Mouse (Mus musculus): ENCODE data around the gene Rps21. TPM values are rescaled to one million over a fixed set of nuclear protein-coding genes. Genes with fewer than 3 reads are reported as not detected.

The Rps21 gene
- 337 and 391 TPM in 2 replicates for polyA plus RNA-seq (2015; fragmentation: Nextera tagmentation; extraction: Ambion mirVana)

GRCm38 (mm10) chr2:180257001-180257521 is at the start of gene Rps21:
Gene Rps21, plus strand, starts transcription at chr2:180257377.
- peak; percentile 97 for ATAC-seq (ENCODE audit: low FRiP score, low read depth)
- WGBS: 0% methylated on average over 38 of the region's 38 CpGs
- Histone ChIP-seq H3K9me3 (no peaks in the 10 kb centered on the region), H3K4me1 (replicated peaks) (peaks cover 23% of the 10 kb centered on the region), H3K4me2 (peak within 1 kb of the TSS; percentile 72), H3K9ac (peak within 1 kb of the TSS; percentile 68), H3K4me3 (peak within 1 kb of the TSS; percentile 60), H3K36me3 (peaks cover 30% of the 10 kb centered on the region; the same call in 1 of the 2 replicates), H3K27ac (replicated peaks) (peak within 1 kb of the TSS; percentile 90), H3K27me3 (no peaks in the 10 kb centered on the region)

- H3K36me3 ChIP-seq: no peaks in the 10 kb centered on the region
- no peaks in the 10 kb centered on the region for H3K27me3 ChIP-seq
- H3K9me3 ChIP-seq: no peaks in the 10 kb centered on the region
- peaks cover 22% of the 10 kb centered on the region for H3K4me1 ChIP-seq (replicated peaks)
- no peak overlapping the region for H3K4me3 ChIP-seq
- no peak overlapping the region for H3K9ac ChIP-seq
- ATAC-seq (ENCODE audit: low FRiP score, low read depth): 0 out of 2 replicates have a peak, but pooled peaks have one; percentile 17
- WGBS: 59% methylated on average over 7 of the region's 7 CpGs
- H3K27ac ChIP-seq (replicated peaks): no peak overlapping the region
- no peak overlapping the region for H3K4me2 ChIP-seq
Measured at GRCm38 (mm10) chr2:180207840-180208239, 49.3 kb upstream of the Rps21 start.

- Histone ChIP-seq H3K4me3 (no peak overlapping the region), H3K9ac (no peak overlapping the region), H3K36me3 (no peaks in the 10 kb centered on the region), H3K27me3 (no peaks in the 10 kb centered on the region), H3K9me3 (no peaks in the 10 kb centered on the region), H3K4me2 (no peak overlapping the region), H3K4me1 (replicated peaks) (peaks cover 22% of the 10 kb centered on the region), H3K27ac (replicated peaks) (no peak overlapping the region)
- no peak for ATAC-seq (ENCODE audit: low FRiP score, low read depth)
- 81% methylated on average over 1 of the region's 1 CpGs for WGBS
Measured at GRCm38 (mm10) chr2:180208976-180209375, 48.2 kb upstream of the Rps21 start.

- no peaks in the 10 kb centered on the region for H3K9me3 ChIP-seq
- no peak for ATAC-seq (ENCODE audit: low FRiP score, low read depth)
- no peak overlapping the region for H3K4me3 ChIP-seq
- no peak overlapping the region for H3K27ac ChIP-seq (replicated peaks)
- no peaks in the 10 kb centered on the region for H3K27me3 ChIP-seq
- no peak overlapping the region for H3K9ac ChIP-seq
- no peak overlapping the region for H3K4me2 ChIP-seq
- 91% methylated on average over 3 of the region's 3 CpGs for WGBS
- no peaks in the 10 kb centered on the region for H3K36me3 ChIP-seq
- peaks cover 14% of the 10 kb centered on the region for H3K4me1 ChIP-seq (replicated peaks)
Measured at GRCm38 (mm10) chr2:180212255-180212654, 44.9 kb upstream of the Rps21 start.

- no peaks in the 10 kb centered on the region for H3K27me3 ChIP-seq
- H3K36me3 ChIP-seq: no peaks in the 10 kb centered on the region
- WGBS: 63% methylated on average over 4 of the region's 4 CpGs
- no peak overlapping the region for H3K4me3 ChIP-seq
- H3K9ac ChIP-seq: no peak overlapping the region
- no peak overlapping the region for H3K4me2 ChIP-seq
- no peak overlapping the region for H3K27ac ChIP-seq (replicated peaks)
- peaks cover 29% of the 10 kb centered on the region for H3K4me1 ChIP-seq (replicated peaks)
- no peaks in the 10 kb centered on the region for H3K9me3 ChIP-seq
- ATAC-seq (ENCODE audit: low FRiP score, low read depth): no peak
Measured at GRCm38 (mm10) chr2:180214352-180214978, 42.7 kb upstream of the Rps21 start.

- peaks cover 29% of the 10 kb centered on the region for H3K4me1 ChIP-seq (replicated peaks)
- WGBS: 74% methylated on average over 8 of the region's 8 CpGs
- no peaks in the 10 kb centered on the region for H3K36me3 ChIP-seq
- no peak overlapping the region for H3K9ac ChIP-seq
- no peak for ATAC-seq (ENCODE audit: low FRiP score, low read depth)
- H3K27me3 ChIP-seq: no peaks in the 10 kb centered on the region
- H3K4me3 ChIP-seq: no peak overlapping the region
- no peak overlapping the region for H3K27ac ChIP-seq (replicated peaks)
- H3K9me3 ChIP-seq: no peaks in the 10 kb centered on the region
- H3K4me2 ChIP-seq: no peak overlapping the region
Measured at GRCm38 (mm10) chr2:180215011-180215461, 42.1 kb upstream of the Rps21 start.

GRCm38 (mm10) chr2:180215951-180216350 is 41.2 kb upstream of the Rps21 start:
- Histone ChIP-seq H3K4me3 (no peak overlapping the region), H3K9me3 (no peaks in the 10 kb centered on the region), H3K27ac (replicated peaks) (no peak overlapping the region), H3K9ac (no peak overlapping the region), H3K4me1 (replicated peaks) (peaks cover 29% of the 10 kb centered on the region), H3K4me2 (no peak overlapping the region), H3K27me3 (no peaks in the 10 kb centered on the region), H3K36me3 (no peaks in the 10 kb centered on the region)
- no peak for ATAC-seq (ENCODE audit: low FRiP score, low read depth)
- WGBS: 77% methylated on average over 6 of the region's 6 CpGs

- Histone ChIP-seq H3K27ac (replicated peaks) (no peak overlapping the region), H3K4me1 (replicated peaks) (peaks cover 29% of the 10 kb centered on the region), H3K9me3 (no peaks in the 10 kb centered on the region), H3K4me3 (no peak overlapping the region), H3K27me3 (no peaks in the 10 kb centered on the region), H3K36me3 (no peaks in the 10 kb centered on the region), H3K9ac (no peak overlapping the region), H3K4me2 (no peak overlapping the region)
- ATAC-seq (ENCODE audit: low FRiP score, low read depth): no peak
- 63% methylated on average over 5 of the region's 5 CpGs for WGBS
Measured at GRCm38 (mm10) chr2:180216921-180217320, 40.3 kb upstream of the Rps21 start.

- H3K9ac ChIP-seq: no peak overlapping the region
- no peak for ATAC-seq (ENCODE audit: low FRiP score, low read depth)
- no peaks in the 10 kb centered on the region for H3K36me3 ChIP-seq
- H3K4me3 ChIP-seq: no peak overlapping the region
- peaks cover 33% of the 10 kb centered on the region for H3K4me1 ChIP-seq (replicated peaks)
- no peak overlapping the region for H3K4me2 ChIP-seq
- H3K9me3 ChIP-seq: no peaks in the 10 kb centered on the region
- WGBS: 91% methylated on average over 8 of the region's 8 CpGs
- H3K27me3 ChIP-seq: no peaks in the 10 kb centered on the region
- H3K27ac ChIP-seq (replicated peaks): no peak overlapping the region
Measured at GRCm38 (mm10) chr2:180217587-180217986, 39.6 kb upstream of the Rps21 start.

GRCm38 (mm10) chr2:180218241-180218640 is 38.9 kb upstream of the Rps21 start:
- ATAC-seq (ENCODE audit: low FRiP score, low read depth): no peak
- Histone ChIP-seq H3K9me3 (no peaks in the 10 kb centered on the region), H3K4me3 (no peak overlapping the region), H3K4me2 (no peak overlapping the region), H3K4me1 (replicated peaks) (peaks cover 33% of the 10 kb centered on the region), H3K36me3 (no peaks in the 10 kb centered on the region), H3K27me3 (0 out of 2 replicates have a peak, but pooled peaks cover 6% of the 10 kb centered on the region), H3K27ac (replicated peaks) (no peak overlapping the region), H3K9ac (no peak overlapping the region)
- 75% methylated on average over 3 of the region's 3 CpGs for WGBS

GRCm38 (mm10) chr2:180218677-180219076 is 38.5 kb upstream of the Rps21 start:
- Histone ChIP-seq H3K27me3 (0 out of 2 replicates have a peak, but pooled peaks cover 7% of the 10 kb centered on the region), H3K9ac (no peak overlapping the region), H3K9me3 (no peaks in the 10 kb centered on the region), H3K4me3 (no peak overlapping the region), H3K27ac (replicated peaks) (peak overlapping the region; percentile 55; the same call in 1 of the 2 replicates), H3K4me1 (replicated peaks) (peaks cover 33% of the 10 kb centered on the region), H3K36me3 (no peaks in the 10 kb centered on the region), H3K4me2 (no peak overlapping the region)
- ATAC-seq (ENCODE audit: low FRiP score, low read depth): no peak
- 36% methylated on average over 5 of the region's 5 CpGs for WGBS

GRCm38 (mm10) chr2:180219145-180219943 is 37.8 kb upstream of the Rps21 start:
- H3K27me3 ChIP-seq: 0 out of 2 replicates have a peak, but pooled peaks cover 13% of the 10 kb centered on the region
- H3K36me3 ChIP-seq: no peaks in the 10 kb centered on the region
- no peaks in the 10 kb centered on the region for H3K9me3 ChIP-seq
- H3K4me3 ChIP-seq: no peak overlapping the region
- 76% methylated on average over 15 of the region's 15 CpGs for WGBS
- H3K4me1 ChIP-seq (replicated peaks): peaks cover 33% of the 10 kb centered on the region
- no peak overlapping the region for H3K9ac ChIP-seq
- no peak for ATAC-seq (ENCODE audit: low FRiP score, low read depth)
- H3K4me2 ChIP-seq: no peak overlapping the region
- peak overlapping the region; percentile 55; the same call in 1 of the 2 replicates for H3K27ac ChIP-seq (replicated peaks)
